Mouse (Mus musculus): ENCODE measurements at regions not wholly inside any gene's neighbourhood (a gene's known extent, or its start where the extent isn't known, plus 50 kb on each side); places are given as distances from the start of the nearest gene placed in this dataset.

DNA sequence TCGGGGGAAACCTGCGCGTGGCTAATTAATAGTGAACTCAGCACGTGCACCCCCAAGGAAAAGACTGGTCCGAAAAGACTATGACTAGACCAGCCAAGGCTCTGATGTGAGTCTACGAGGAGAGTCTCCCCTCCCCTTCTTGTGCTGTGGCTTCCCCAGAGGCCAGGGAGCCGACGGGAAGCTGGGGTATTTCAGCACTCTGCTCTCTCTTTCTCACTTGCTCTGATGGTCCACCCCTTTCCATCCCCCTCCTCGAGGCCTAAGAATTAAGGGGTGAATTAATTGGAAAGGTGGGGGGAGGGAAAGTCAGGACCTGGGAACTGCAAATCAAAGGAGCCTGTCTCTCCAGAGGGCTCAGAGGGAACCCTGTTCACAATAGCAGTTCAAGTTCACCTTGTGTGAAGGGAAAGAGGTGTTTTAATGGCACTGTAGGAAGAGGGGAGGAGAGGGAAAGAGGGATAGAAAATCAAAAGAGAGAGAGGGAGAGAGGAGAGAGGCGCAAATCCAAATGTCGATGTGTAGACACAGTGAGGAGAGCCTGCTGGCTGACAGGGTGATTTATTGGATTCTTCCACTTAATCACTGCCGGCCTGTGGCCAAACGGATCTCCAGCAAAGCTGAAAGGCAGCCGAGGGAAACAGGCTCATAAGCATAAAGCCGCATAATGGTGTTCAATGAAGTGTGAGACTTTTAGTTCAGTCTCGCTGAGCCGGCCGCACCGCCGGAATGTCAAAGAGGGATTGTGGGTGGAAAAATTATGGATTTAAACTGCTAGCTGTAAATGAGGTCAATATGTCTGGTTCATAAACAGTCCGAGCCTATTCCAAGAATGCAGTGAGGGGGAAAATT, 292.6 kb upstream of the Tle4 start:
- H3K36me3 ChIP-seq (ENCODE audit: control insufficient read depth, insufficient read depth, low read length) = no peaks in the 10 kb centered on the region
- no peaks in the 10 kb centered on the region for H3K4me1 ChIP-seq (ENCODE audit: control insufficient read depth, insufficient read depth, insufficient read length, low read length)
- 0 out of 2 replicates have a peak, but pooled peaks cover 6% of the 10 kb centered on the region for H3K27me3 ChIP-seq (ENCODE audit: control insufficient read depth, insufficient read depth, low read length)
- 23% methylated on average over 21 of the region's 21 CpGs for WGBS
- TF ChIP-seq POLR2A (IDR thresholded peaks at IDR 0.05; ENCODE audit: low read depth, low read length) (no peak), CTCF (IDR thresholded peaks at IDR 0.05; ENCODE audit: extremely low read depth, insufficient read length, insufficient replicate concordance, low read depth, low read length) (no peak)
- H3K27ac ChIP-seq (ENCODE audit: insufficient read depth, low read depth, low read length) = no peak overlapping the region
- no peak overlapping the region for H3K4me3 ChIP-seq (ENCODE audit: low read depth, low read length)

DNA sequence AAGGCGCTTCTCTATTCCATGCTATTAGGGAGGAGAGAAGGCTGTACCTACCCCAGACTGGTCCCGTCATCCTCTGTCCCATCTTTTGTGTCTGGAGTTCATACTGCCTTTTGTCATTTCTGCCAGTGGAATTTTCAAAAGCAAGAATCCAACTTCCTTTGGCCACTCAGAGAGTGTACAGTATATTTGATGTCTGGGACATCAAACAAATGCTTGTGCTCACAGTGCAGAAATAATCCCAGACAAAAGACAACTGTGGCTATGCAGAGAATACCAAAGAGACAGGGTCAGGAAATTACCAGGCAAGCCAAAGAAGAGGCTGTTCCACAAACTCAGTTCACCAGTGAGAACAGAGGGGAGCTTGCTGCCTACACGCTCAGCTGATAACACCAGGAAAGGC, 291.9 kb upstream of the Tle4 start:
- H3K27ac ChIP-seq (ENCODE audit: insufficient read depth, low read depth, low read length) = no peak overlapping the region
- TF ChIP-seq CTCF (IDR thresholded peaks at IDR 0.05; ENCODE audit: extremely low read depth, insufficient read length, insufficient replicate concordance, low read depth, low read length) (no peak), POLR2A (IDR thresholded peaks at IDR 0.05; ENCODE audit: low read depth, low read length) (no peak)
- H3K4me1 ChIP-seq (ENCODE audit: control insufficient read depth, insufficient read depth, insufficient read length, low read length) = no peaks in the 10 kb centered on the region
- H3K4me3 ChIP-seq (ENCODE audit: low read depth, low read length) = no peak overlapping the region
- 0 out of 2 replicates have a peak, but pooled peaks cover 6% of the 10 kb centered on the region for H3K27me3 ChIP-seq (ENCODE audit: control insufficient read depth, insufficient read depth, low read length)
- 73% methylated on average over 3 of the region's 3 CpGs for WGBS
- H3K36me3 ChIP-seq (ENCODE audit: control insufficient read depth, insufficient read depth, low read length) = no peaks in the 10 kb centered on the region

DNA sequence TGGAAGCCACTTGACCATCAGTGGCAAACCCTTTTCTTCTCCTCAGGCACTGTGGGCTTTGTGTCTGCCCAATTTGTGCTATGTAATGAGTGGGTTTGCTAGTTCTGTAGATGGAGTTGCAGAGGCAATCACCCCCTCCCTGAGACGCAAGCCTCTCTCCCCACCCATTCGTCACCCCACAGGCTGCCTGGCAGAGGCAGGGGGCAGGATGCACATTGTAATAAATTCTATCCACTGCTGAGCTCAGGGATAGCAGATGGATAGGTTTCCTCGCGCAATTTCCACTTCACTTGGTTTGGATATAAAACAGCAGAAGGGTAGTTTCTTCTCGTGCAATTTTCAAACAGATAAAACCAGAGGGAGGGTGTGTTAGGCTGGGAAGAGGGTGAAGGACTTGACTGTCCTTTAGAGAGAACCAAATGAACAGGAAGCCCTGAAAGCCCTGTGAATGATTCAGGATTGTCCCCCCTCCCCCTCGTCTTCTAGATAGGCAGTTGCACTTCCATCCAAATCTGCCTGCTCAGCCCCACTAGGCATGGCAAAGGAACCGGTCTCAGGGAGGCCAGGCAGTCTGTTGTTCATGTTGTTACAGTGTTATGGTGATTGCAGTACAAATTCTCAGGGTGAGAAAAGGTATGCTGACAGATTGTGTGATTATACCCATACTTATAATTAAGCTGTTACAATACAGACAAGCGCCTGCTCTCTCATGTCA, 286.0 kb upstream of the Tle4 start:
- no peaks in the 10 kb centered on the region for H3K4me1 ChIP-seq (ENCODE audit: control insufficient read depth, insufficient read depth, insufficient read length, low read length)
- no peaks in the 10 kb centered on the region for H3K27me3 ChIP-seq (ENCODE audit: control insufficient read depth, insufficient read depth, low read length)
- H3K36me3 ChIP-seq (ENCODE audit: control insufficient read depth, insufficient read depth, low read length) = no peaks in the 10 kb centered on the region
- H3K27ac ChIP-seq (ENCODE audit: insufficient read depth, low read depth, low read length) = no peak overlapping the region
- TF ChIP-seq CTCF (IDR thresholded peaks at IDR 0.05; ENCODE audit: extremely low read depth, insufficient read length, insufficient replicate concordance, low read depth, low read length) (no peak), POLR2A (IDR thresholded peaks at IDR 0.05; ENCODE audit: low read depth, low read length) (no peak)
- H3K4me3 ChIP-seq (ENCODE audit: low read depth, low read length) = no peak overlapping the region
- WGBS = 55% methylated on average over 8 of the region's 8 CpGs

DNA sequence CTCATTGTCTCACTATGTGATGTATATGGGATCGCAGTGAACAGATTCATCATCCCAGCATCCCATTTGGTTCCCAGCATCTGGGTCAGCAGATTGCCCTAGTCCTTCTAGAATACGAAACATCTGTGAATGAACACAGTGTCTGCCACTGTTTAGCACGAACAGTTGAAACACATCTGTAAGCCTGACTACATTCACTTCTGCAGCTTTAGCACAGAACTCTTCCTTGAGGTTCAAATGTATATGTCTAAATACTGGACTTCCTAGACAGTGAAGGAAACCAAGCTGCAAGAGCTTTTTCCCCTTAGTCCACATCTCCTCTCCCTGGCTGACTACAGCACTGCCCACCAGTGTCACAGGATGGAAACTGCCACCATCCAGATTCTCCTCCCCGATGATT, 283.0 kb upstream of the Tle4 start:
- no peak overlapping the region for H3K4me3 ChIP-seq (ENCODE audit: low read depth, low read length)
- WGBS = 87% methylated on average over 4 of the region's 4 CpGs
- H3K36me3 ChIP-seq (ENCODE audit: control insufficient read depth, insufficient read depth, low read length) = no peaks in the 10 kb centered on the region
- no peak overlapping the region for H3K27ac ChIP-seq (ENCODE audit: insufficient read depth, low read depth, low read length)
- H3K4me1 ChIP-seq (ENCODE audit: control insufficient read depth, insufficient read depth, insufficient read length, low read length) = no peaks in the 10 kb centered on the region
- H3K27me3 ChIP-seq (ENCODE audit: control insufficient read depth, insufficient read depth, low read length) = no peaks in the 10 kb centered on the region
- TF ChIP-seq CTCF (IDR thresholded peaks at IDR 0.05; ENCODE audit: extremely low read depth, insufficient read length, insufficient replicate concordance, low read depth, low read length) (no peak), POLR2A (IDR thresholded peaks at IDR 0.05; ENCODE audit: low read depth, low read length) (no peak)

DNA sequence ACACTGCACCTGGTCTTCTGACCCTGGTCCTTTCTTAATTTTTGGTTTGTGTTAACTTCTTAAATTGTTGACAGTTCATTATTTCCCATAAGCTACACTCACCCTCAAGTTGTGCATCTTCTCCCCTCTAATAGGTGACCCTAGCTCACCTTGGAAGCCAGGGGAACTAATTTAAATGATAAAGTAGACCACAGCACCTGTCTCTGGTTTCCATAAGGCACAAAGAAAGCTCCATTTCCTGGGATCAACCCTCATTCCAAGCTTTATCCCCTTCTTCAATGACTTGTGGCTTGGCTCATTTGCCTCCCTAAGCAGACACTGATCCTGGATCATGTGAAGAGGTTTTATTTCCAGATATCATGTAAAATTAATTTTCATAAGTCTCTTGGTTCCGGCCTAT, 276.1 kb upstream of the Tle4 start:
- TF ChIP-seq POLR2A (IDR thresholded peaks at IDR 0.05; ENCODE audit: low read depth, low read length) (no peak), CTCF (IDR thresholded peaks at IDR 0.05; ENCODE audit: extremely low read depth, insufficient read length, insufficient replicate concordance, low read depth, low read length) (no peak)
- Histone ChIP-seq H3K27me3 (ENCODE audit: control insufficient read depth, insufficient read depth, low read length) (no peaks in the 10 kb centered on the region), H3K4me1 (ENCODE audit: control insufficient read depth, insufficient read depth, insufficient read length, low read length) (no peaks in the 10 kb centered on the region), H3K36me3 (ENCODE audit: control insufficient read depth, insufficient read depth, low read length) (no peaks in the 10 kb centered on the region), H3K27ac (ENCODE audit: insufficient read depth, low read depth, low read length) (no peak overlapping the region), H3K4me3 (ENCODE audit: low read depth, low read length) (no peak overlapping the region)
- 91% methylated on average over 1 of the region's 1 CpGs for WGBS

DNA sequence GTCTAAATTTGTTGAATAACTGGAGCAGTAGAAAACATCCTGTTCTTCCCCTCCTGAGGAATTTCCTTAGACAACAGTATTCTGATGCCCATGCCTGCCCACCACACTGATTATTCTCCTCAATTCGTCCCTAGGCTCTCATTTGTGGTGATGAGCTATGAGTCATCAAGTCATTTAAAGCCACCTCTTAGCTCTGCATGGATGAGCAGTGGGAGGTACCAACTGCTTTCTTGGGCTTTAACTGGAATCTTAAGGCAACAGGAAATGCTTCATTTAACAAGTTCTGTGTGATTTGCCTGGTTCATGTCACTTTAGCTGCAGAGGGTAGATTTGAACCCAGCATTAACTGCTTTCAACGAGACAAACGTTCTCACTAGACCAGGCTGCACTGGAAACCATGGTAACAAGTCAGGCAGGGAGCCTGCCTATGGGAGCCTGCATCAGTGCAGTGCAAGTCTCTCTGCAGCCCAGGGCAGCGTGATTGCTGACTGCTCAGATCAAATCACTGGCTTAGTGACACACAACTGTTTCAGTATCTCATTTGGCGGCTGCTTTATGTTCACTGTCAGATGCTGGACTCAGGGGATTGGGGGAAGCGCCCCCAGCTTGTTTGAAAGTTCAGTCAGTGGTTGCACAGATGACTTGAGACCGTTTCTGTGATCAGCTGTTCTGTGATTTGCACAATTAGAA, 273.5 kb upstream of the Tle4 start:
- Histone ChIP-seq H3K36me3 (ENCODE audit: control insufficient read depth, insufficient read depth, low read length) (no peaks in the 10 kb centered on the region), H3K4me1 (ENCODE audit: control insufficient read depth, insufficient read depth, insufficient read length, low read length) (no peaks in the 10 kb centered on the region), H3K27me3 (ENCODE audit: control insufficient read depth, insufficient read depth, low read length) (no peaks in the 10 kb centered on the region), H3K27ac (ENCODE audit: insufficient read depth, low read depth, low read length) (no peak overlapping the region), H3K4me3 (ENCODE audit: low read depth, low read length) (no peak overlapping the region)
- TF ChIP-seq CTCF (IDR thresholded peaks at IDR 0.05; ENCODE audit: extremely low read depth, insufficient read length, insufficient replicate concordance, low read depth, low read length) (no peak), POLR2A (IDR thresholded peaks at IDR 0.05; ENCODE audit: low read depth, low read length) (no peak)
- 30% methylated on average over 7 of the region's 7 CpGs for WGBS
